Mouse (Mus musculus) stomach, postnatal 0 days (tissue): ENCODE data around the gene Rab6a. TPM values are rescaled to one million over a fixed set of nuclear protein-coding genes. Genes with fewer than 3 reads are reported as not detected.

ENCODE experiments used
- ATAC-seq: fragments of 200-750 bp; cut with Nextera tagmentation; 2 replicates; pipeline ENCODE4 v1.8.0; 2017; ENCODE audit not compliant: low FRiP score, low TSS enrichment
- DNase-seq: peaks from one replicate; pipeline ENCODE4 v3.0.0-alpha.2; 2016; ENCODE audit warnings: low spot score
- H3K27ac ChIP-seq: fragments of 300-500 bp; sonication (generic); replicated peaks from 2 replicates; pipeline ENCODE4 v1.5.1; 2014; ENCODE audit warnings: mild to moderate bottlenecking, control low read depth
- H3K27me3 ChIP-seq: fragments of 300-500 bp; sonication (generic); 2 replicates; pipeline ENCODE4 v1.6.1; 2014; ENCODE audit warnings: low read length; ENCODE audit not compliant: control insufficient read depth, insufficient read depth
- H3K36me3 ChIP-seq: fragments of 300-500 bp; sonication (generic); 2 replicates; pipeline ENCODE4 v1.6.1; 2014; ENCODE audit warnings: low read length, mixed read lengths; ENCODE audit not compliant: control insufficient read depth, insufficient read depth
- H3K4me1 ChIP-seq: fragments of 300-500 bp; sonication (generic); replicated peaks from 2 replicates; pipeline ENCODE4 v1.6.1; 2014; ENCODE audit warnings: antibody characterized with exemption; ENCODE audit not compliant: control insufficient read depth, insufficient read depth
- H3K4me2 ChIP-seq: fragments of 300-500 bp; sonication (generic); replicated peaks from 2 replicates; pipeline ENCODE4 v1.6.1; 2014; ENCODE audit warnings: low read depth, mild to moderate bottlenecking, control low read depth, moderate library complexity
- H3K4me3 ChIP-seq: fragments of 300-500 bp; sonication (generic); 2 replicates; pipeline ENCODE4 v1.5.1; 2014; ENCODE audit warnings: low read depth, low read length, control low read depth
- H3K9ac ChIP-seq: fragments of 300-500 bp; sonication (generic); 2 replicates; pipeline ENCODE4 v1.6.1; 2014; ENCODE audit warnings: mild to moderate bottlenecking, low read length, control low read depth, mixed read lengths
- H3K9me3 ChIP-seq: fragments of 300-500 bp; sonication (generic); 2 replicates; pipeline ENCODE4 v1.6.1; 2016; ENCODE audit warnings: low read length; ENCODE audit not compliant: control insufficient read depth
- CTCF ChIP-seq: IDR thresholded peaks from 2 replicates; pipeline ENCODE4 v1.5.1; 2016; ENCODE audit warnings: antibody characterized with exemption, low read depth, mild to moderate bottlenecking, moderate library complexity
- EP300 ChIP-seq: optimal IDR thresholded peaks from 2 replicates; pipeline ENCODE3; 2016; ENCODE audit warnings: antibody characterized with exemption
- WGBS: fragments of 180-500 bp; shearing (Covaris S2); extraction: QIAGEN DNeasy Blood & Tissue Kit; methylation state at CpG from one replicate; pipeline ENCODE4 v1.1.7; 2014; 5-methylcytosine and 5-hydroxymethylcytosine counted together
- polyA plus RNA-seq: library from polyadenylated mRNA; unstranded; fragments of >200 nt; fragmentation: Nextera tagmentation; extraction: Ambion mirVana; gene quantifications from 2 replicates; pipeline ENCODE4 v1.2.1, GENCODE M21; 2015

The Rab6a gene
- polyA plus RNA-seq, 1 experiment from 2014 or later, result 76.3 TPM

DNA sequence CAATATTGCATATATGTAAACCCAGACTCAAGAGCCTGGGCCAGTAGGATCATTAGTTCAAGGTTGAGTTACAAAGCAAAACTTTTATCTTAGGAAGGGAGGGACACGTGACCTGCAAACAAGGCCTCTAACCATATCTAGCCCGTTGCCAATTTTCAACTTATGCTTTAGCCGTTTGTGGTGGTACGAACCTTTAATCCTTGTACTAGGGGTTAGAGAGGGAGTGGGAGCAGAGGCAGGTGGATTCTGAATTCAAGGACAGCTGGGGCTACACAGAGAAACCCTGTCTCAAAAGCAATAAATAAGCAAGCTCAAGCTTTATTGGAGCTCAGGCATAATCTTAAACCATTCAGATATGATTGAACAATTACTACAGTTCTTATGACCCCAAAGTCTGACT is 35.2 kb downstream of the Rab6a start:
- no peak overlapping the region for H3K4me3 ChIP-seq
- H3K4me1 ChIP-seq, result no peaks in the 10 kb centered on the region
- no peak overlapping the region for H3K9ac ChIP-seq
- TF ChIP-seq EP300 (no peak), CTCF (no peak)
- no peaks in the 10 kb centered on the region for H3K9me3 ChIP-seq
- no peaks in the 10 kb centered on the region for H3K27me3 ChIP-seq
- no peak for ATAC-seq
- H3K27ac ChIP-seq, result no peak overlapping the region
- WGBS, result 73% methylated on average over 4 of the region's 4 CpGs
- no peak overlapping the region for H3K4me2 ChIP-seq
- no peak for DNase-seq
- peaks cover 4% of the 10 kb centered on the region; the same call in 1 of the 2 replicates for H3K36me3 ChIP-seq

GRCm38 (mm10) chr7:100645147-100645546 is 37.9 kb downstream of the Rab6a start:
- peaks cover 7% of the 10 kb centered on the region; the same call in 1 of the 2 replicates for H3K36me3 ChIP-seq
- H3K9me3 ChIP-seq, result no peaks in the 10 kb centered on the region
- 26% methylated on average over 3 of the region's 3 CpGs for whole genome bisulfite sequencing
- ATAC-seq (no peak; the same call in 1 of the 2 replicates), DNase-seq (peak; percentile 74)
- H3K4me3 ChIP-seq, result no peak overlapping the region
- H3K27ac ChIP-seq, result no peak overlapping the region
- H3K27me3 ChIP-seq, result no peaks in the 10 kb centered on the region
- TF ChIP-seq CTCF, result peak; percentile 80
- TF ChIP-seq EP300, result no peak
- no peak overlapping the region for H3K4me2 ChIP-seq
- H3K4me1 ChIP-seq, result no peaks in the 10 kb centered on the region
- no peak overlapping the region for H3K9ac ChIP-seq

GRCm38 (mm10) chr7:100649095-100649494 is 41.9 kb downstream of the Rab6a start:
- 81% methylated on average over 4 of the region's 4 CpGs for WGBS
- Histone ChIP-seq H3K36me3 (0 out of 2 replicates have a peak, but pooled peaks cover 4% of the 10 kb centered on the region), H3K4me1 (no peaks in the 10 kb centered on the region), H3K4me3 (no peak overlapping the region), H3K4me2 (no peak overlapping the region), H3K9ac (no peak overlapping the region), H3K27ac (0 out of 2 replicates have a peak overlapping the region, but pooled peaks have one; percentile 8), H3K9me3 (no peaks in the 10 kb centered on the region), H3K27me3 (no peaks in the 10 kb centered on the region)
- DNase-seq, result no peak
- no peak for TF ChIP-seq EP300
- TF ChIP-seq CTCF, result no peak
- no peak for ATAC-seq

DNA sequence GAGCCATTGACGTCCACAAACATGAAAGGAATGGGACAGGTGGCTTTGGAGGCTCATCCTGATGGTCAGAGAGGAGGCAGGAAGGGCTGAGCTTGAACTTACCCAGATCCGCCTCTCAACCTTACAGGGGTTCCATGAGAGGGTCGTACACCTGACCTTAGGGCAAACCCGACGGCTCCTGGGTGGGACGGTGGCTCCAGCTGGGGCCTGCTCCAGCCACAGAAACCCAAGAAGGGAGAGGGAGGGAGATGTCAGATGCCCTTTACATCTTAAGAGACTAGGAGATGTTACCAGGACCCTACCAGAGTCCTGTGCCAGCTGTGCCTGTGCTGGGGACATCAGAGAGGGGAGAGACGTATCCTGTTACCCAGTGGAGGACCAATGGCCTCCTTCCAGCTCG is 42.6 kb downstream of the Rab6a start:
- no peaks in the 10 kb centered on the region for H3K27me3 ChIP-seq
- H3K9me3 ChIP-seq, result no peaks in the 10 kb centered on the region
- H3K4me3 ChIP-seq, result no peak overlapping the region
- H3K36me3 ChIP-seq, result 0 out of 2 replicates have a peak, but pooled peaks cover 4% of the 10 kb centered on the region
- no peak overlapping the region for H3K9ac ChIP-seq
- 70% methylated on average over 8 of the region's 8 CpGs for WGBS
- no peak overlapping the region for H3K4me2 ChIP-seq
- DNase-seq (no peak), ATAC-seq (no peak)
- TF ChIP-seq CTCF (no peak), EP300 (no peak)
- H3K4me1 ChIP-seq, result no peaks in the 10 kb centered on the region
- no peak overlapping the region for H3K27ac ChIP-seq

GRCm38 (mm10) chr7:100650421-100650820 is 43.2 kb downstream of the Rab6a start:
- Histone ChIP-seq H3K4me3 (no peak overlapping the region), H3K9ac (no peak overlapping the region), H3K36me3 (0 out of 2 replicates have a peak, but pooled peaks cover 2% of the 10 kb centered on the region), H3K4me1 (no peaks in the 10 kb centered on the region), H3K27me3 (no peaks in the 10 kb centered on the region), H3K4me2 (no peak overlapping the region), H3K9me3 (no peaks in the 10 kb centered on the region), H3K27ac (no peak overlapping the region)
- ATAC-seq (no peak), DNase-seq (no peak)
- WGBS, result 71% methylated on average over 6 of the region's 6 CpGs
- no peak for TF ChIP-seq CTCF
- TF ChIP-seq EP300, result no peak

DNA sequence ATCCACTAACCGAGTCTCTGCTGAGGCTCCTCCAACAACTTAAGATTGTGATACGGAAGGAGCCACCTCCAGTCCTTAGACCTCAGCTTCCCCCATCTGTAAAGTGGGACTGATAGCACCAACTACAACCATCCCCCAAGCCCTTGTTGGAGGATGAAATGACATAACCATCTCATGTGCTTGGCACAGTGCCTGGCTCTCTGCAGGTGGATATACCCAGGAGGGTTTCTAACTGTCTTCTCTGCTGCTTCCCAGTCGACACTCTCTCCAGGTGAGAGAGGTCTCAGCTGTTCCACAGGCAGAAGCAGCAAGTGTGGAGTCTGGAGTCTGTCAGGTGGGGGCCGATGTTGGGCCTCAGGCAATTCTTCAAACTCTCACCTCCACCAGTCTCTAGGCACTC is 43.8 kb downstream of the Rab6a start:
- H3K4me2 ChIP-seq, result no peak overlapping the region
- no peak for DNase-seq
- H3K4me3 ChIP-seq, result no peak overlapping the region
- TF ChIP-seq EP300 (no peak), CTCF (no peak)
- 52% methylated on average over 4 of the region's 4 CpGs for WGBS
- no peak overlapping the region for H3K9ac ChIP-seq
- H3K4me1 ChIP-seq, result no peaks in the 10 kb centered on the region
- H3K9me3 ChIP-seq, result no peaks in the 10 kb centered on the region
- ATAC-seq, result 0 out of 2 replicates have a peak, but pooled peaks have one; percentile 43
- H3K27ac ChIP-seq, result no peak overlapping the region
- H3K36me3 ChIP-seq, result 0 out of 2 replicates have a peak, but pooled peaks cover 2% of the 10 kb centered on the region
- no peaks in the 10 kb centered on the region for H3K27me3 ChIP-seq
